Mouse (Mus musculus) olfactory bulb, adult 2 months (tissue): ENCODE results near the gene Lacc1.
"Not testable (repeated sequence)": the region's sequence is repeated elsewhere in the genome, so short reads cannot be mapped to it uniquely, and the experiment has no call there.

Experiments used
- CTCF ChIP-seq: fragments of 200-500 bp; IDR thresholded peaks from 2 replicates; pipeline ENCODE4 v1.5.1; 2012; ENCODE audit warnings: low read depth, mild to moderate bottlenecking, low read length, moderate library complexity; ENCODE audit not compliant: insufficient read depth
- POLR2A ChIP-seq: fragments of 200-500 bp; IDR thresholded peaks from 2 replicates; pipeline ENCODE4 v1.6.1; 2012; ENCODE audit warnings: mild to moderate bottlenecking, low read depth, low read length, moderate library complexity; ENCODE audit not compliant: insufficient read depth

GRCm38 (mm10) chr14:76990351-76990750 lies 46.4 kb downstream of the Lacc1 start:
- not testable (repeated sequence) for TF ChIP-seq POLR2A, CTCF
